Mouse (Mus musculus): ENCODE data around the gene Olfr761. TPM values are rescaled to one million over a fixed set of nuclear protein-coding genes. Genes with fewer than 3 reads are reported as not detected.

Olfr761 gene
- polyA plus RNA-seq, 2 experiments: not detected

Other genes starting within 250 kb of the Olfr761 start
- gene Olfr120, start 231.3 kb downstream of the Olfr761 start, polyA plus RNA-seq (2012; rRNA removed): not detected in 2 replicates
- not detected in 2 replicates for gene Olfr120, start 231.3 kb downstream of the Olfr761 start, polyA plus RNA-seq (2014; fragmentation: Nextera tagmentation; extraction: Ambion mirVana)
- gene Olfr121, start 204.2 kb downstream of the Olfr761 start, polyA plus RNA-seq (2012; rRNA removed): not detected in 2 replicates
- not detected in 2 replicates for gene Olfr121, start 204.2 kb downstream of the Olfr761 start, polyA plus RNA-seq (2014; fragmentation: Nextera tagmentation; extraction: Ambion mirVana)
- not detected in 2 replicates for gene Olfr122, start 184.5 kb downstream of the Olfr761 start, polyA plus RNA-seq (2012; rRNA removed)
- not detected in 2 replicates for gene Olfr122, start 184.5 kb downstream of the Olfr761 start, polyA plus RNA-seq (2014; fragmentation: Nextera tagmentation; extraction: Ambion mirVana)
- gene Olfr123, start 159.6 kb downstream of the Olfr761 start, polyA plus RNA-seq (2012; rRNA removed): not detected in 2 replicates
- not detected in 2 replicates for gene Olfr123, start 159.6 kb downstream of the Olfr761 start, polyA plus RNA-seq (2014; fragmentation: Nextera tagmentation; extraction: Ambion mirVana)
- gene Olfr124, start 153.2 kb downstream of the Olfr761 start, polyA plus RNA-seq (2012; rRNA removed): not detected in 2 replicates
- not detected in 2 replicates for gene Olfr124, start 153.2 kb downstream of the Olfr761 start, polyA plus RNA-seq (2014; fragmentation: Nextera tagmentation; extraction: Ambion mirVana)
- not detected in 2 replicates for gene Olfr125, start 120.1 kb downstream of the Olfr761 start, polyA plus RNA-seq (2012; rRNA removed)
- not detected in 2 replicates for gene Olfr125, start 120.1 kb downstream of the Olfr761 start, polyA plus RNA-seq (2014; fragmentation: Nextera tagmentation; extraction: Ambion mirVana)
- gene Olfr126, start 105.6 kb downstream of the Olfr761 start, polyA plus RNA-seq (2012; rRNA removed): not detected in 2 replicates
- not detected in 2 replicates for gene Olfr126, start 105.6 kb downstream of the Olfr761 start, polyA plus RNA-seq (2014; fragmentation: Nextera tagmentation; extraction: Ambion mirVana)
- not detected in 2 replicates for gene Olfr127, start 52.6 kb downstream of the Olfr761 start, polyA plus RNA-seq (2012; rRNA removed)
- gene Olfr127, start 52.6 kb downstream of the Olfr761 start, polyA plus RNA-seq (2014; fragmentation: Nextera tagmentation; extraction: Ambion mirVana): not detected in 2 replicates
- not detected in 2 replicates for gene Olfr128, start 32.5 kb downstream of the Olfr761 start, polyA plus RNA-seq (2012; rRNA removed)
- not detected in 2 replicates for gene Olfr128, start 32.5 kb downstream of the Olfr761 start, polyA plus RNA-seq (2014; fragmentation: Nextera tagmentation; extraction: Ambion mirVana)
- not detected in 2 replicates for gene Olfr129, start 107.0 kb upstream of the Olfr761 start, polyA plus RNA-seq (2012; rRNA removed)
- gene Olfr129, start 107.0 kb upstream of the Olfr761 start, polyA plus RNA-seq (2014; fragmentation: Nextera tagmentation; extraction: Ambion mirVana): not detected in 2 replicates
- gene Olfr130, start 110.8 kb upstream of the Olfr761 start, polyA plus RNA-seq (2012; rRNA removed): not detected in 2 replicates
- gene Olfr130, start 110.8 kb upstream of the Olfr761 start, polyA plus RNA-seq (2014; fragmentation: Nextera tagmentation; extraction: Ambion mirVana): not detected in 2 replicates
- gene Olfr131, start 135.6 kb upstream of the Olfr761 start, polyA plus RNA-seq (2012; rRNA removed): not detected in 2 replicates
- gene Olfr131, start 135.6 kb upstream of the Olfr761 start, polyA plus RNA-seq (2014; fragmentation: Nextera tagmentation; extraction: Ambion mirVana): not detected in 2 replicates
- gene Olfr132, start 181.4 kb upstream of the Olfr761 start, polyA plus RNA-seq (2012; rRNA removed): not detected in 2 replicates
- not detected in 2 replicates for gene Olfr132, start 181.4 kb upstream of the Olfr761 start, polyA plus RNA-seq (2014; fragmentation: Nextera tagmentation; extraction: Ambion mirVana)
- not detected in 2 replicates for gene Olfr133, start 192.2 kb upstream of the Olfr761 start, polyA plus RNA-seq (2012; rRNA removed)
- not detected in 2 replicates for gene Olfr133, start 192.2 kb upstream of the Olfr761 start, polyA plus RNA-seq (2014; fragmentation: Nextera tagmentation; extraction: Ambion mirVana)
- not detected in 2 replicates for gene Olfr134, start 218.3 kb upstream of the Olfr761 start, polyA plus RNA-seq (2012; rRNA removed)
- not detected in 2 replicates for gene Olfr134, start 218.3 kb upstream of the Olfr761 start, polyA plus RNA-seq (2014; fragmentation: Nextera tagmentation; extraction: Ambion mirVana)